In genomic region chr13:114998100-114998499, GRCm38 (mm10) we compare ENCODE assay signal across 23 mouse cellular contexts.
DNase-seq lines count a peak whose midpoint lies in the region; ATAC-seq and TF ChIP-seq lines count a peak whose summit lies in the region.
"Had no signal": no experiment of that assay in that cellular context is flagged by ENCODE, and none has a peak within 500 bp of the region (broad histone marks: within the 10 kb centered on the region; RNA-seq: fewer than 3 reads in every experiment).

No protein-coding gene starts in this region.

- no peak overlapping the region for H3K4me2 ChIP-seq in CH12.LX (ENCODE audit: insufficient read depth, low read depth, poor library complexity, severe bottlenecking)

- dilution Hi-C loops in CH12.LX (cut with MboI; ENCODE audit: extremely low pct_ligation_motif_present, extremely low pct_unique_long_range_greater_than_20kb, low sequenced_read_pairs): no loop called here

- TF ChIP-seq CTCF in CH12.LX (conservative IDR thresholded peaks at IDR 0.05 in 1 of 2, IDR thresholded peaks at IDR 0.05 in 1 of 2; ENCODE audit: low read depth in 2 of 2, low read length in 2 of 2): no peak

- no peak for TF ChIP-seq EP300 in CH12.LX (IDR thresholded peaks at IDR 0.05; ENCODE audit: low read length)

- peak; percentile 8 to 22 for DNase-seq in B cell, adult 2 months
- DNase-seq in CH12.LX (ENCODE audit: extremely low read depth) (no peak), adipocyte (ENCODE audit: low spot score) (no peak)
- peak; percentile 59 for DNase-seq in splenic B cell, adult 2 months (ENCODE audit: low read depth, low spot score)
- no peak for DNase-seq in heart, adult 18-20 months
- no peak for DNase-seq in right cerebral cortex, postnatal 4 days
- no peak for DNase-seq in right cerebral cortex, postnatal 14 days
- DNase-seq: adrenal gland, adult 2 months; adrenal gland, adult 8-10 months; adrenal gland, postnatal 10 days; adrenal gland, postnatal 14 days; adrenal gland, postnatal 25 days; adrenal gland, postnatal 36 days; cerebellum, adult 11 months; cerebellum, adult 11-12 months; cerebellum, adult 18-20 months; cerebellum, adult 2 months; cerebellum, adult 8-10 months had no signal

- in situ Hi-C loops in CH12.LX (cut with MboI; ENCODE audit: low pct_ligation_motif_present, low pct_unique_long_range_greater_than_20kb, low sequenced_read_pairs): loop anchor here (25.0 kb wide), 1 partner anchor 164 kb away; no protein-coding TSS in a partner anchor

- peaks cover 8 to 27% of the 10 kb centered on the region in 2 experiments for H3K4me1 ChIP-seq in CH12.LX (ENCODE audit: control insufficient read depth in 1 of 2, insufficient read depth in 2 of 2)

- H3K27me3 ChIP-seq in CH12.LX (replicated peaks): no peaks in the 10 kb centered on the region
- no peaks in the 10 kb centered on the region for H3K27me3 ChIP-seq in splenic B cell, adult 2 months (ENCODE audit: control insufficient read depth, insufficient read depth, low read length, poor library complexity, severe bottlenecking)
- H3K27me3 ChIP-seq: Patski had no signal

- no peak for TF ChIP-seq POLR2A in CH12.LX (IDR thresholded peaks at IDR 0.05; ENCODE audit: low read depth, low read length)

- ATAC-seq in neutrophil, adult 5-6 weeks (ENCODE audit: extremely low read depth, insufficient number of reproducible peaks, low FRiP score, poor library complexity, severe bottlenecking): 0 out of 2 replicates have a peak, but pooled peaks have one; percentile 39
- ATAC-seq: activated CD4-positive, CD25-positive, alpha-beta regulatory T cell, adult 4 months; CD4-positive, CD25-positive, alpha-beta regulatory T cell, adult 4 months; Patski had no signal

- TF ChIP-seq RAD21 in CH12.LX (IDR thresholded peaks at IDR 0.05; ENCODE audit: low read depth, low read length): no peak

- H3K27ac ChIP-seq in CH12.LX (ENCODE audit: insufficient read depth, low read depth): no peak overlapping the region

- H3K4me3 ChIP-seq in CH12.LX (replicated peaks in 1 of 3; ENCODE audit: low read depth in 2 of 3, low read length in 2 of 3, poor library complexity in 1 of 3): no peak overlapping the region

- H3K9me3 ChIP-seq in CH12.LX (replicated peaks; ENCODE audit: low read length): no peaks in the 10 kb centered on the region
- H3K9me3 ChIP-seq: G1E had no signal

- no peaks in the 10 kb centered on the region for H3K79me2 ChIP-seq in CH12.LX (replicated peaks; ENCODE audit: control insufficient read depth, extremely low read depth, insufficient read depth, poor library complexity, severe bottlenecking)

- no peak overlapping the region for H3K9ac ChIP-seq in CH12.LX (ENCODE audit: insufficient read depth, low read depth)

- no peaks in the 10 kb centered on the region for H3K36me3 ChIP-seq in CH12.LX (replicated peaks in 1 of 2; ENCODE audit: control insufficient read depth in 1 of 2, insufficient read depth in 1 of 2, low read length in 1 of 2)
- H3K36me3 ChIP-seq in splenic B cell, adult 2 months (ENCODE audit: control insufficient read depth, insufficient read depth, low read length, poor library complexity, severe bottlenecking): no peaks in the 10 kb centered on the region
- H3K36me3 ChIP-seq: G1E had no signal

TF ChIP-seq in CH12.LX, 34 proteins besides CTCF, POLR2A, EP300 and RAD21:
- TF ChIP-seq ZNF384 (IDR thresholded peaks at IDR 0.05; ENCODE audit: low read depth, low read length) (peak; percentile 83), CHD1 (IDR thresholded peaks at IDR 0.05; ENCODE audit: low read depth, low read length) (no peak)

Comparison
In these comparisons a context has a peak if more than half of its experiments do, and no peak if none do; other contexts are left out.
1. DNase-seq: peak in B cell, adult 2 months (2 of 2) and splenic B cell, adult 2 months (single experiment); none in CH12.LX (single experiment), heart, adult 18-20 months (0 of 2), adipocyte (single experiment), right cerebral cortex, postnatal 4 days (single experiment) and right cerebral cortex, postnatal 14 days (single experiment).